Mouse (Mus musculus): Measurements from ENCODE around the gene Timeless. TPM values are rescaled to one million over a fixed set of nuclear protein-coding genes. Genes with fewer than 3 reads are reported as not detected.
"Not testable (repeated sequence)": the region's sequence is repeated elsewhere in the genome, so short reads cannot be mapped to it uniquely, and the experiment has no call there.

Timeless gene
- total RNA-seq, 1 experiment = 69.7 TPM

DNA sequence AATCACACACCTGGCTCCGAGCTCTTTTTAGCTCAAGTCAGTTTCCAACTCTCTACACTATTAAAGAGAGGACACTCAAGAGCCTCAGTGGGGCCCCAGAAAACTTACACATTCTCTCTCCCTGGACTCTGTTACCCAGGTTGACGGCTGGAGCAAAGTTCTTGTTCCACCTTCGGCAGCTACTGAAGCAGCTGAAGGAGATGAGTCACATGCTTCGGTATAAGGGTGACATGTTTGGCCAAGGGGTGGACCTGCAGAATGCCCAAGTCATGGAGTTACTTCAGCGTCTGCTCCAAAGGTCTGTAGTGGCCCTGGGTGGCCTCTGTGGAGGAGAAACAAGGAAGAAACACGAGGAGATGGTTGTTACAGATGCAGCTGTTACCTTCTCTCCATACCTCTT lies 49.1 kb downstream of the Timeless start:
- H3K9me3 ChIP-seq (ENCODE audit: control insufficient read depth, insufficient read depth, low read depth, low read length) = no peaks in the 10 kb centered on the region
- H3K4me1 ChIP-seq (ENCODE audit: control insufficient read depth in 2 of 2, insufficient read depth in 2 of 2, low read length in 2 of 2, poor library complexity in 1 of 2) = peaks cover 0 to 10% of the 10 kb centered on the region in 2 experiments; a peak in 2 of 4 replicates
- no peak for DNase-seq (ENCODE audit: low read depth, low spot score)
- H3K9ac ChIP-seq (ENCODE audit: insufficient read depth, low read depth, low read length, poor library complexity, severe bottlenecking) = no peak overlapping the region
- H3K27ac ChIP-seq (ENCODE audit: insufficient read depth, low read depth, low read length, poor library complexity, severe bottlenecking) = no peak overlapping the region
- no peak for TF ChIP-seq MAFK (IDR thresholded peaks at IDR 0.05; ENCODE audit: insufficient read depth, low read depth, low read length)
- no peak for TF ChIP-seq HCFC1 (IDR thresholded peaks at IDR 0.05; ENCODE audit: borderline replicate concordance, insufficient read depth, low read length)
- TF ChIP-seq ZC3H11A (IDR thresholded peaks at IDR 0.05; ENCODE audit: borderline replicate concordance, low read depth, low read length) = no peak
- TF ChIP-seq CHD2 (IDR thresholded peaks at IDR 0.05; ENCODE audit: low read depth, low read length) = no peak
- no peak for TF ChIP-seq ZNF384 (IDR thresholded peaks at IDR 0.05; ENCODE audit: low read depth, low read length)
- in situ Hi-C loops (cut with MboI; ENCODE audit: low sequenced_read_pairs in 2 of 2, unreplicated experiment in 2 of 2) = no loop called here
- no peak overlapping the region for H3K4me3 ChIP-seq (ENCODE audit: insufficient read depth in 1 of 2, low read depth in 1 of 2, low read length in 2 of 2, poor library complexity in 1 of 2, severe bottlenecking in 1 of 2)
- H3K36me3 ChIP-seq (ENCODE audit: control insufficient read depth, insufficient read depth, low read length, poor library complexity, severe bottlenecking) = peaks cover 35% of the 10 kb centered on the region

- H3K4me3 ChIP-seq (ENCODE audit: insufficient read depth in 1 of 2, low read depth in 1 of 2, low read length in 2 of 2, poor library complexity in 1 of 2, severe bottlenecking in 1 of 2) = no peak overlapping the region
- H3K9ac ChIP-seq (ENCODE audit: insufficient read depth, low read depth, low read length, poor library complexity, severe bottlenecking) = peak overlapping the region; percentile 26; the same call in 1 of the 2 replicates
- in situ Hi-C loops (cut with MboI; ENCODE audit: low sequenced_read_pairs in 2 of 2, unreplicated experiment in 2 of 2) = no loop called here
- DNase-seq (ENCODE audit: low read depth, low spot score) = no peak
- H3K4me1 ChIP-seq (ENCODE audit: control insufficient read depth in 2 of 2, insufficient read depth in 2 of 2, low read length in 2 of 2, poor library complexity in 1 of 2) = peaks cover 2 to 11% of the 10 kb centered on the region in 2 experiments; a peak in 2 of 4 replicates
- peaks cover 31% of the 10 kb centered on the region for H3K36me3 ChIP-seq (ENCODE audit: control insufficient read depth, insufficient read depth, low read length, poor library complexity, severe bottlenecking)
- TF ChIP-seq ZC3H11A (IDR thresholded peaks at IDR 0.05; ENCODE audit: borderline replicate concordance, low read depth, low read length) (no peak), MAFK (IDR thresholded peaks at IDR 0.05; ENCODE audit: insufficient read depth, low read depth, low read length) (no peak), HCFC1 (IDR thresholded peaks at IDR 0.05; ENCODE audit: borderline replicate concordance, insufficient read depth, low read length) (no peak), ZNF384 (IDR thresholded peaks at IDR 0.05; ENCODE audit: low read depth, low read length) (no peak), CHD2 (IDR thresholded peaks at IDR 0.05; ENCODE audit: low read depth, low read length) (no peak)
- H3K27ac ChIP-seq (ENCODE audit: insufficient read depth, low read depth, low read length, poor library complexity, severe bottlenecking) = no peak overlapping the region
- no peaks in the 10 kb centered on the region for H3K9me3 ChIP-seq (ENCODE audit: control insufficient read depth, insufficient read depth, low read depth, low read length)
These were observed 49.8 kb downstream of the Timeless start for GRCm38 (mm10) chr10:128281682-128282081.

GRCm38 (mm10) chr10:128282886-128283450 lies 51.1 kb downstream of the Timeless start:
- Histone ChIP-seq H3K9ac (ENCODE audit: insufficient read depth, low read depth, low read length, poor library complexity, severe bottlenecking) (peak overlapping the region; percentile 52; the same call in 1 of the 2 replicates), H3K9me3 (ENCODE audit: control insufficient read depth, insufficient read depth, low read depth, low read length) (no peaks in the 10 kb centered on the region), H3K36me3 (ENCODE audit: control insufficient read depth, insufficient read depth, low read length, poor library complexity, severe bottlenecking) (peaks cover 30% of the 10 kb centered on the region), H3K4me3 (ENCODE audit: insufficient read depth in 1 of 2, low read depth in 1 of 2, low read length in 2 of 2, poor library complexity in 1 of 2, severe bottlenecking in 1 of 2) (peak overlapping the region; percentile 26 to 52; a peak in 3 of 4 replicates), H3K4me1 (ENCODE audit: control insufficient read depth in 2 of 2, insufficient read depth in 2 of 2, low read length in 2 of 2, poor library complexity in 1 of 2) (peaks cover 2 to 11% of the 10 kb centered on the region in 2 experiments; a peak in 2 of 4 replicates), H3K27ac (ENCODE audit: insufficient read depth, low read depth, low read length, poor library complexity, severe bottlenecking) (no peak overlapping the region)
- in situ Hi-C loops (cut with MboI; ENCODE audit: low sequenced_read_pairs in 2 of 2, unreplicated experiment in 2 of 2) = no loop called here
- DNase-seq (ENCODE audit: low read depth, low spot score) = no peak
- TF ChIP-seq ZNF384 (IDR thresholded peaks at IDR 0.05; ENCODE audit: low read depth, low read length) (no peak), HCFC1 (IDR thresholded peaks at IDR 0.05; ENCODE audit: borderline replicate concordance, insufficient read depth, low read length) (no peak), ZC3H11A (IDR thresholded peaks at IDR 0.05; ENCODE audit: borderline replicate concordance, low read depth, low read length) (no peak), CHD2 (IDR thresholded peaks at IDR 0.05; ENCODE audit: low read depth, low read length) (no peak), MAFK (IDR thresholded peaks at IDR 0.05; ENCODE audit: insufficient read depth, low read depth, low read length) (no peak)

GRCm38 (mm10) chr10:128283604-128284579 lies 52.0 kb downstream of the Timeless start:
- Histone ChIP-seq H3K27ac (ENCODE audit: insufficient read depth, low read depth, low read length, poor library complexity, severe bottlenecking) (no peak overlapping the region), H3K4me3 (ENCODE audit: insufficient read depth in 1 of 2, low read depth in 1 of 2, low read length in 2 of 2, poor library complexity in 1 of 2, severe bottlenecking in 1 of 2) (peak overlapping the region; percentile 31 to 52; a peak in 3 of 4 replicates), H3K36me3 (ENCODE audit: control insufficient read depth, insufficient read depth, low read length, poor library complexity, severe bottlenecking) (peaks cover 26% of the 10 kb centered on the region), H3K9me3 (ENCODE audit: control insufficient read depth, insufficient read depth, low read depth, low read length) (no peaks in the 10 kb centered on the region), H3K9ac (ENCODE audit: insufficient read depth, low read depth, low read length, poor library complexity, severe bottlenecking) (peak overlapping the region; percentile 3; the same call in 1 of the 2 replicates), H3K4me1 (ENCODE audit: control insufficient read depth in 2 of 2, insufficient read depth in 2 of 2, low read length in 2 of 2, poor library complexity in 1 of 2) (peaks cover 2 to 11% of the 10 kb centered on the region in 2 experiments; a peak in 2 of 4 replicates)
- in situ Hi-C loops (cut with MboI; ENCODE audit: low sequenced_read_pairs in 2 of 2, unreplicated experiment in 2 of 2) = no loop called here
- peak; percentile 87 for DNase-seq (ENCODE audit: low read depth, low spot score)
- TF ChIP-seq MAFK (IDR thresholded peaks at IDR 0.05; ENCODE audit: insufficient read depth, low read depth, low read length) = no peak
- TF ChIP-seq ZNF384 (IDR thresholded peaks at IDR 0.05; ENCODE audit: low read depth, low read length) = peak; percentile 82
- TF ChIP-seq CHD2 (IDR thresholded peaks at IDR 0.05; ENCODE audit: low read depth, low read length) = no peak
- peak; percentile 9; the same call in 1 of the 2 replicates for TF ChIP-seq ZC3H11A (IDR thresholded peaks at IDR 0.05; ENCODE audit: borderline replicate concordance, low read depth, low read length)
- TF ChIP-seq HCFC1 (IDR thresholded peaks at IDR 0.05; ENCODE audit: borderline replicate concordance, insufficient read depth, low read length) = no peak

DNA sequence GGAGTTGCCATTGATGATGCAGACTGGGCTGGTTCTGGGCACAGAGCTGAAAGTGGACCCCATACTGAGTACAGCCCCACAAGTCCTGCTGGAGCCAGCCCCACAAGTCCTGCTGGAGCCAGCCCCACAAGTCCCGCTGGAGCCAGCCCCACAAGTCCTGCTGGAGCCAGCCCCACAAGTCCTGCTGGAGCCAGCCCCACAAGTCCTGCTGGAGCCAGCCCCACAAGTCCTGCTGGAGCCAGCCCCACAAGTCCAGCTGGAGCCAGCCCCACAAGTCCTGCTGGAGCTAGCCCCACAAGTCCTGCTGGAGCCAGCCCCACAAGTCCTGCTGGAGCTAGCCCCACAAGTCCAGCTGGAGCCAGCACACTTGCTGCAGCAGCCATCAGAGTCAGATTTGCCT lies 58.7 kb downstream of the Timeless start:
- in situ Hi-C loops (cut with MboI; ENCODE audit: low sequenced_read_pairs in 2 of 2, unreplicated experiment in 2 of 2) = not testable (repeated sequence)

More for the DNA sequence above, 58.7 kb downstream of the Timeless start:
- not testable (repeated sequence) for H3K9me3 ChIP-seq (ENCODE audit: control insufficient read depth, insufficient read depth, low read depth, low read length); H3K4me3 ChIP-seq (ENCODE audit: insufficient read depth in 1 of 2, low read depth in 1 of 2, low read length in 2 of 2, poor library complexity in 1 of 2, severe bottlenecking in 1 of 2); H3K36me3 ChIP-seq (ENCODE audit: control insufficient read depth, insufficient read depth, low read length, poor library complexity, severe bottlenecking); DNase-seq (ENCODE audit: low read depth, low spot score); H3K9ac ChIP-seq (ENCODE audit: insufficient read depth, low read depth, low read length, poor library complexity, severe bottlenecking); H3K4me1 ChIP-seq (ENCODE audit: control insufficient read depth in 2 of 2, insufficient read depth in 2 of 2, low read length in 2 of 2, poor library complexity in 1 of 2)
- H3K27ac ChIP-seq (ENCODE audit: insufficient read depth, low read depth, low read length, poor library complexity, severe bottlenecking) = 0 out of 2 replicates have a peak overlapping the region, but pooled peaks have one; percentile 26
